8 mouse cellular contexts compared by ENCODE assay signal in the genomic region with DNA sequence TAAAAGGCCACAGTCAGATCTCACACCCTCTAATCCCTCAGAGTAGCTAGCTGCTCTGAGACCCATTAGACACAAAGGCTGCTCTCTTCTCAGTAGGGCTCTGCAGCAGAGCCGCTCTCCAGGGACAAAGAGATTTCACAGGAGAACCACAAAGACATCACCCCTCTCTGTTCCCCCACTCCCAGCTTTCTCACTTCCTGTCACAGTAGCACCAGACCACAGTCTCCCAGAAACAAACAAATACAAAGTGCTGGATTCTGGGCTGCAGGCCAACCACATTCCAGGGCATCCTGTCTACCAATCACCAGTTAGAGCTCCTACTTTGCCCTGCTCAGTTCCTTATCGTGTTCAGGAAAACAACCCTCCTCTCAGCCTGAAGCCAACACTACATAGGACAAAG. TPM values are rescaled to one million over a fixed set of nuclear protein-coding genes. Genes with fewer than 3 reads are reported as not detected.
DNase-seq lines count a peak whose midpoint lies in the region; ATAC-seq and TF ChIP-seq lines count a peak whose summit lies in the region.

No protein-coding gene starts in this region.

- H3K36me3 ChIP-seq in forebrain, embryonic 15.5 days, result no peaks in the 10 kb centered on the region
- H3K36me3 ChIP-seq in heart, postnatal 0 days (replicated peaks; ENCODE audit: control insufficient read depth, insufficient read depth, low read length), result 0 out of 2 replicates have a peak, but pooled peaks cover 4% of the 10 kb centered on the region
- H3K36me3 ChIP-seq in liver, embryonic 13.5 days, result no peaks in the 10 kb centered on the region; the same call in 1 of the 2 replicates
- no peaks in the 10 kb centered on the region for H3K36me3 ChIP-seq in neural tube, embryonic 11.5 days (ENCODE audit: control insufficient read depth, insufficient read depth, low read length)

- no peaks in the 10 kb centered on the region for H3K27me3 ChIP-seq in forebrain, embryonic 15.5 days
- H3K27me3 ChIP-seq in heart, postnatal 0 days (ENCODE audit: control insufficient read depth, insufficient read depth, low read length), result no peaks in the 10 kb centered on the region
- no peaks in the 10 kb centered on the region for H3K27me3 ChIP-seq in liver, embryonic 13.5 days
- no peaks in the 10 kb centered on the region for H3K27me3 ChIP-seq in neural tube, embryonic 11.5 days (ENCODE audit: control insufficient read depth, insufficient read depth, low read length)

- peak; percentile 85 for TF ChIP-seq EP300 in heart, postnatal 0 days (IDR thresholded peaks at IDR 0.05; ENCODE audit: low read depth)

- H3K27ac ChIP-seq in forebrain, embryonic 15.5 days (replicated peaks), result peak overlapping the region; percentile 85
- peak overlapping the region; percentile 97 for H3K27ac ChIP-seq in heart, postnatal 0 days (ENCODE audit: low read depth)
- H3K27ac ChIP-seq in liver, embryonic 13.5 days, result peak overlapping the region; percentile 78
- H3K27ac ChIP-seq in neural tube, embryonic 11.5 days (ENCODE audit: low read depth, low read length), result peak overlapping the region; percentile 87

- WGBS in forebrain, embryonic 15.5 days, result 0% methylated on average over 2 of the region's 2 CpGs
- 0% methylated on average over 2 of the region's 2 CpGs for WGBS in heart, postnatal 0 days
- 32% methylated on average over 2 of the region's 2 CpGs for WGBS in liver, embryonic 13.5 days (ENCODE audit: insufficient replicate concordance)
- 5% methylated on average over 2 of the region's 2 CpGs for WGBS in neural tube, embryonic 11.5 days

- peak; percentile 95 for ATAC-seq in forebrain, embryonic 15.5 days (replicated peaks)
- peak; percentile 96 for ATAC-seq in heart, postnatal 0 days (ENCODE audit: insufficient read depth, low read depth)
- peak; percentile 81 for ATAC-seq in liver, embryonic 13.5 days (ENCODE audit: low read depth)
- peak; percentile 85 for ATAC-seq in neural tube, embryonic 11.5 days (ENCODE audit: insufficient read depth, low FRiP score, low TSS enrichment)

- H3K9me3 ChIP-seq in forebrain, embryonic 15.5 days, result no peaks in the 10 kb centered on the region
- no peaks in the 10 kb centered on the region for H3K9me3 ChIP-seq in heart, postnatal 0 days (replicated peaks; ENCODE audit: control insufficient read depth, low read length)
- H3K9me3 ChIP-seq in liver, embryonic 13.5 days (replicated peaks), result no peaks in the 10 kb centered on the region
- no peaks in the 10 kb centered on the region for H3K9me3 ChIP-seq in neural tube, embryonic 11.5 days (ENCODE audit: control insufficient read depth, low read length)

- no peak overlapping the region; the same call in 1 of the 2 replicates for H3K9ac ChIP-seq in forebrain, embryonic 15.5 days (replicated peaks)
- H3K9ac ChIP-seq in heart, postnatal 0 days (replicated peaks; ENCODE audit: low read depth, low read length), result peak overlapping the region; percentile 50; the same call in 1 of the 2 replicates
- 0 out of 2 replicates have a peak overlapping the region, but pooled peaks have one; percentile 17 for H3K9ac ChIP-seq in liver, embryonic 13.5 days
- peak overlapping the region; percentile 9; the same call in 1 of the 2 replicates for H3K9ac ChIP-seq in neural tube, embryonic 11.5 days (ENCODE audit: low read length)

- H3K4me3 ChIP-seq in forebrain, embryonic 15.5 days, result no peak overlapping the region
- H3K4me3 ChIP-seq in heart, postnatal 0 days (ENCODE audit: low read depth, low read length), result peak overlapping the region; percentile 16; the same call in 1 of the 2 replicates
- no peak overlapping the region for H3K4me3 ChIP-seq in liver, embryonic 13.5 days (replicated peaks)
- H3K4me3 ChIP-seq in neural tube, embryonic 11.5 days (ENCODE audit: low read depth, low read length), result no peak overlapping the region

- DNase-seq in 3134 (ENCODE audit: extremely low read depth, insufficient read length, low spot score), result peak; percentile 76
- DNase-seq in cerebellum, adult 11 months, result peak; percentile 39
- DNase-seq in heart, postnatal 0 days (ENCODE audit: low spot score), result peak; percentile 98
- peak; percentile 93 to 95 for DNase-seq in kidney, postnatal 4 days
- no peak for DNase-seq in liver, embryonic 13.5 days
- peak; percentile 74 for DNase-seq in neural tube, embryonic 11.5 days (ENCODE audit: low spot score)
- DNase-seq in urinary bladder, postnatal 25 days (ENCODE audit: low spot score), result peak; percentile 59

- H3K4me1 ChIP-seq in forebrain, embryonic 15.5 days, result peaks cover 50% of the 10 kb centered on the region
- peaks cover 87% of the 10 kb centered on the region for H3K4me1 ChIP-seq in heart, postnatal 0 days (ENCODE audit: control insufficient read depth, insufficient read depth)
- H3K4me1 ChIP-seq in liver, embryonic 13.5 days (replicated peaks), result peaks cover 82% of the 10 kb centered on the region
- peaks cover 30% of the 10 kb centered on the region for H3K4me1 ChIP-seq in neural tube, embryonic 11.5 days (ENCODE audit: control insufficient read depth, insufficient read depth, low read length)

- no peak for TF ChIP-seq CTCF in heart, postnatal 0 days (IDR thresholded peaks at IDR 0.05; ENCODE audit: low read depth)

- H3K4me2 ChIP-seq in forebrain, embryonic 15.5 days (replicated peaks), result peak overlapping the region; percentile 18; the same call in 1 of the 2 replicates
- peak overlapping the region; percentile 58 for H3K4me2 ChIP-seq in heart, postnatal 0 days (ENCODE audit: low read depth, low read length)
- peak overlapping the region; percentile 41 for H3K4me2 ChIP-seq in liver, embryonic 13.5 days
- 0 out of 2 replicates have a peak overlapping the region, but pooled peaks have one; percentile 3 for H3K4me2 ChIP-seq in neural tube, embryonic 11.5 days (ENCODE audit: low read depth)

RNA-seq across cellular contexts. Expression of a gene that starts 15.0 kb away (rescaled TPM):
- polyA plus RNA-seq in forebrain, embryonic 15.5 days (2015; fragmentation: Nextera tagmentation; extraction: Ambion mirVana), result 35.7 and 38.1 TPM in 2 replicates
- 121 and 156 TPM in 2 replicates for total RNA-seq in heart, postnatal 0 days (2014; rRNA removed; ENCODE audit: low replicate concordance)
- polyA plus RNA-seq in heart, postnatal 0 days (2015; fragmentation: Nextera tagmentation; extraction: Ambion mirVana), result 26.5 and 29.8 TPM in 2 replicates
- 10.8 and 16.7 TPM in 2 replicates for polyA plus RNA-seq in liver, embryonic 13.5 days (2015; fragmentation: Nextera tagmentation; extraction: Ambion mirVana)
- polyA plus RNA-seq in neural tube, embryonic 11.5 days (2014; fragmentation: Nextera tagmentation; extraction: Ambion mirVana), result 37.5 and 43.0 TPM in 2 replicates

RNA-seq across cellular contexts. Expression of a gene that starts 23.3 kb away (rescaled TPM):
- polyA plus RNA-seq in forebrain, embryonic 15.5 days (2015; fragmentation: Nextera tagmentation; extraction: Ambion mirVana), result 0.36 and 0.41 TPM in 2 replicates
- not detected in 2 replicates for total RNA-seq in heart, postnatal 0 days (2014; rRNA removed; ENCODE audit: low replicate concordance)
- 0.05 and 0.08 TPM in 2 replicates for polyA plus RNA-seq in heart, postnatal 0 days (2015; fragmentation: Nextera tagmentation; extraction: Ambion mirVana)
- polyA plus RNA-seq in liver, embryonic 13.5 days (2015; fragmentation: Nextera tagmentation; extraction: Ambion mirVana), result 0.03 and 0.06 TPM in 2 replicates
- polyA plus RNA-seq in neural tube, embryonic 11.5 days (2014; fragmentation: Nextera tagmentation; extraction: Ambion mirVana), result 0.21 and 0.27 TPM in 2 replicates

RNA-seq across cellular contexts. Expression of a gene that starts 35.0 kb away (rescaled TPM):
- polyA plus RNA-seq in forebrain, embryonic 15.5 days (2015; fragmentation: Nextera tagmentation; extraction: Ambion mirVana), result 251 and 270 TPM in 2 replicates
- total RNA-seq in heart, postnatal 0 days (2014; rRNA removed; ENCODE audit: low replicate concordance), result 240 and 350 TPM in 2 replicates
- polyA plus RNA-seq in heart, postnatal 0 days (2015; fragmentation: Nextera tagmentation; extraction: Ambion mirVana), result 137 and 149 TPM in 2 replicates
- polyA plus RNA-seq in liver, embryonic 13.5 days (2015; fragmentation: Nextera tagmentation; extraction: Ambion mirVana), result 143 and 145 TPM in 2 replicates
- polyA plus RNA-seq in neural tube, embryonic 11.5 days (2014; fragmentation: Nextera tagmentation; extraction: Ambion mirVana), result 378 and 404 TPM in 2 replicates

RNA-seq across cellular contexts. Expression of a gene that starts 42.2 kb away (rescaled TPM):
- not detected in 2 replicates for polyA plus RNA-seq in forebrain, embryonic 15.5 days (2015; fragmentation: Nextera tagmentation; extraction: Ambion mirVana)
- not detected in 2 replicates for total RNA-seq in heart, postnatal 0 days (2014; rRNA removed; ENCODE audit: low replicate concordance)
- polyA plus RNA-seq in heart, postnatal 0 days (2015; fragmentation: Nextera tagmentation; extraction: Ambion mirVana), result not detected in 2 replicates
- polyA plus RNA-seq in liver, embryonic 13.5 days (2015; fragmentation: Nextera tagmentation; extraction: Ambion mirVana), result not detected in 2 replicates
- not detected in 2 replicates for polyA plus RNA-seq in neural tube, embryonic 11.5 days (2014; fragmentation: Nextera tagmentation; extraction: Ambion mirVana)

RNA-seq across cellular contexts. Expression of a gene that starts 42.6 kb away (rescaled TPM):
- polyA plus RNA-seq in forebrain, embryonic 15.5 days (2015; fragmentation: Nextera tagmentation; extraction: Ambion mirVana), result 51.7 and 54.7 TPM in 2 replicates
- 8.1 and 41.5 TPM in 2 replicates for total RNA-seq in heart, postnatal 0 days (2014; rRNA removed; ENCODE audit: low replicate concordance)
- 15.9 and 17.0 TPM in 2 replicates for polyA plus RNA-seq in heart, postnatal 0 days (2015; fragmentation: Nextera tagmentation; extraction: Ambion mirVana)
- polyA plus RNA-seq in liver, embryonic 13.5 days (2015; fragmentation: Nextera tagmentation; extraction: Ambion mirVana), result 22.8 and 26.2 TPM in 2 replicates
- 59.4 and 59.6 TPM in 2 replicates for polyA plus RNA-seq in neural tube, embryonic 11.5 days (2014; fragmentation: Nextera tagmentation; extraction: Ambion mirVana)

Comparison
In these comparisons a context has a peak if more than half of its experiments do, and no peak if none do; other contexts are left out.
1. H3K4me2 ChIP-seq: peak in every context shown above with its lines; median percentile 58 in heart, postnatal 0 days; 41 in liver, embryonic 13.5 days; 18 in forebrain, embryonic 15.5 days; 3 in neural tube, embryonic 11.5 days.